Mouse (Mus musculus): ENCODE results near the gene Gramd1b.
A peak's percentile ranks its signal among the peaks of the same experiment; 100 is the strongest.

Gene Gramd1b

GRCm38 (mm10) chr9:40531027-40531621 is at the start of gene Gramd1b:
Gene Gramd1b, minus strand, starts transcription at chr9:40531383.
- DNase-seq (ENCODE audit: low read depth, low spot score): no peak

- no peak for DNase-seq (ENCODE audit: low read depth, low spot score)
Observed at GRCm38 (mm10) chr9:40578726-40579625, 47.8 kb upstream of the Gramd1b start.

- DNase-seq (ENCODE audit: low read depth, low spot score): no peak
Observed at GRCm38 (mm10) chr9:40577132-40577531, 45.9 kb upstream of the Gramd1b start.

GRCm38 (mm10) chr9:40575053-40575985 is 44.1 kb upstream of the Gramd1b start:
- peak; percentile 87 for DNase-seq (ENCODE audit: low read depth, low spot score)

GRCm38 (mm10) chr9:40571280-40571679 is 40.1 kb upstream of the Gramd1b start:
- no peak for DNase-seq (ENCODE audit: low read depth, low spot score)

- no peak for DNase-seq (ENCODE audit: low read depth, low spot score)
Observed at GRCm38 (mm10) chr9:40568070-40568469, 36.9 kb upstream of the Gramd1b start.

- no peak for DNase-seq (ENCODE audit: low read depth, low spot score)
Observed at GRCm38 (mm10) chr9:40563750-40564149, 32.6 kb upstream of the Gramd1b start.

- peak; percentile 59 for DNase-seq (ENCODE audit: low read depth, low spot score)
Observed at GRCm38 (mm10) chr9:40559646-40560045, 28.5 kb upstream of the Gramd1b start.

GRCm38 (mm10) chr9:40557796-40558195 is 26.6 kb upstream of the Gramd1b start:
- no peak for DNase-seq (ENCODE audit: low read depth, low spot score)

GRCm38 (mm10) chr9:40556396-40556795 is 25.2 kb upstream of the Gramd1b start:
- DNase-seq (ENCODE audit: low read depth, low spot score): peak; percentile 71

GRCm38 (mm10) chr9:40555243-40555642 is 24.1 kb upstream of the Gramd1b start:
- DNase-seq (ENCODE audit: low read depth, low spot score): peak; percentile 30

- no peak for DNase-seq (ENCODE audit: low read depth, low spot score)
Observed at GRCm38 (mm10) chr9:40547876-40548275, 16.7 kb upstream of the Gramd1b start.

- no peak for DNase-seq (ENCODE audit: low read depth, low spot score)
Observed at GRCm38 (mm10) chr9:40545193-40545592, 14.0 kb upstream of the Gramd1b start.

- no peak for DNase-seq (ENCODE audit: low read depth, low spot score)
Observed at GRCm38 (mm10) chr9:40539588-40540140, 8.5 kb upstream of the Gramd1b start.

GRCm38 (mm10) chr9:40537708-40538105 is 6.5 kb upstream of the Gramd1b start:
- DNase-seq (ENCODE audit: low read depth, low spot score): no peak

- DNase-seq (ENCODE audit: low read depth, low spot score): no peak
Observed at GRCm38 (mm10) chr9:40537044-40537707, 6.0 kb upstream of the Gramd1b start.

GRCm38 (mm10) chr9:40530536-40530935 is 647 bp downstream of the Gramd1b start:
- DNase-seq (ENCODE audit: low read depth, low spot score): no peak

- DNase-seq (ENCODE audit: low read depth, low spot score): no peak
Observed at GRCm38 (mm10) chr9:40528733-40529132, 2.5 kb downstream of the Gramd1b start.

GRCm38 (mm10) chr9:40526928-40527327 is 4.3 kb downstream of the Gramd1b start:
- DNase-seq (ENCODE audit: low read depth, low spot score): no peak

- no peak for DNase-seq (ENCODE audit: low read depth, low spot score)
Observed at GRCm38 (mm10) chr9:40522156-40522555, 9.0 kb downstream of the Gramd1b start.

- DNase-seq (ENCODE audit: low read depth, low spot score): no peak
Observed at GRCm38 (mm10) chr9:40521097-40521496, 10.1 kb downstream of the Gramd1b start.
